Mouse (Mus musculus) lung, adult 2 months (tissue): ENCODE measurements around the gene Otud7a. TPM values are rescaled to one million over a fixed set of nuclear protein-coding genes. Genes with fewer than 3 reads are reported as not detected.
"Not testable (repeated sequence)": the region's sequence is repeated elsewhere in the genome, so short reads cannot be mapped to it uniquely, and the experiment has no call there.

Source experiments
- DNase-seq: peaks from one replicate; pipeline ENCODE4 v3.0.0; 2022
- H3K4me1 ChIP-seq: fragments of 200-500 bp; 2 replicates; pipeline ENCODE4 v1.6.1; 2011; ENCODE audit warnings: low read length; ENCODE audit not compliant: control insufficient read depth, insufficient read depth
- H3K4me3 ChIP-seq: fragments of 200-500 bp; replicated peaks from 2 replicates; pipeline ENCODE3; 2011; ENCODE audit warnings: low read depth, mild to moderate bottlenecking, control low read depth, low read length; ENCODE audit errors: extremely low read depth
- CTCF ChIP-seq: fragments of 200-500 bp; IDR thresholded peaks from 2 replicates; pipeline ENCODE4 v1.5.1; 2011; ENCODE audit warnings: mild to moderate bottlenecking, low read length, control low read depth; ENCODE audit not compliant: insufficient read depth
- POLR2A ChIP-seq: fragments of 200-500 bp; IDR thresholded peaks from 2 replicates; pipeline ENCODE4 v1.6.1; 2011; ENCODE audit warnings: low read depth, mild to moderate bottlenecking, control low read depth, low read length, borderline replicate concordance; ENCODE audit errors: extremely low read depth
- WGBS: fragments of 180-500 bp; shearing (Covaris S2); methylation state at CpG from one replicate; pipeline ENCODE4 v1.1.7; 2018; 5-methylcytosine and 5-hydroxymethylcytosine counted together
- polyA plus RNA-seq: library from polyadenylated mRNA; depleted of rRNA; stranded (reverse); fragments of >200 nt; gene quantifications from 2 replicates; pipeline ENCODE4 v1.2.3, GENCODE M21; 2012

Gene Otud7a
- polyA plus RNA-seq, 1 experiment: 0.12 TPM

DNA sequence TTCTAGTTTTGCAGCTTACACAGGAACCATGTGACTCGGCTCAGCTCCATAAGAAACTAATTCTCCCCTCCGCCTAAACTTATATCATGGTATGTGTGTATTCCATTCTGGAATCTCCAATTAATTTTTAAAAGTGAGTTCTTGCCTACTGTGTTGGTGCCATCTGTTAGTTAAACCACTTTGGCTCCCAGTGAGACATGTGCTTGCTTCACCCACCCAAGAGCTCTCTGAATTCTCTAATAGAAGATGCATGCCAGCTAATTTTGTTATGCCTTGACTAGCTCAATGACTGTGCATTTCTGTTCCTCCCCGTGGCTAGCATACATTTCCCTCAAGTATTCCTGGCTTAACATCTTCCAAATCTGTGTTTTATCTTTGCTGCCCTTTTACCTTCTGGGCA, 193.1 kb downstream of the Otud7a start:
- no peak for TF ChIP-seq POLR2A
- no peak for TF ChIP-seq CTCF
- 76% methylated on average over 3 of the region's 3 CpGs for WGBS
- Histone ChIP-seq H3K4me3 (no peak overlapping the region), H3K4me1 (no peaks in the 10 kb centered on the region)
- DNase-seq: no peak

DNA sequence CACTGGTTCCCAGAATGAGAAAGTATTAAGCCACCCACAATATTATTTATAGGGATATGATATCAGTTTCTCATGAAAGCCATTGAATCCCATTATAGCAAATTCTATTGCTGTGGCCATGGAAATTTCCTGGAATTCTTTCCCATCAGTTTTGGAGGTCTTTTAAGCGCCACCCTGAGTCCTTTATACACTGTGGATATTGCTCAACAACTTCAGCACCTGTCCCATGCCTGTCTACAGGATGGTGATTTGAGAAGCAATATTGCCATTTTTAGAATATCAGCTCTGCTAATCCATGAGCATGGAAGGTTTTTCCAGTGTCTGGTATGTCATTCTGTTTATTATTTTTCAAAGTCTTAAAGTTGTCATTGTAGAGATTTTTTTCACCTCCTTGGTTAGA, 199.5 kb downstream of the Otud7a start:
- DNase-seq: no peak
- Histone ChIP-seq H3K4me1 (no peaks in the 10 kb centered on the region), H3K4me3 (no peak overlapping the region)
- TF ChIP-seq POLR2A (no peak), CTCF (no peak)
- 72% methylated on average over 1 of the region's 1 CpGs for WGBS

DNA sequence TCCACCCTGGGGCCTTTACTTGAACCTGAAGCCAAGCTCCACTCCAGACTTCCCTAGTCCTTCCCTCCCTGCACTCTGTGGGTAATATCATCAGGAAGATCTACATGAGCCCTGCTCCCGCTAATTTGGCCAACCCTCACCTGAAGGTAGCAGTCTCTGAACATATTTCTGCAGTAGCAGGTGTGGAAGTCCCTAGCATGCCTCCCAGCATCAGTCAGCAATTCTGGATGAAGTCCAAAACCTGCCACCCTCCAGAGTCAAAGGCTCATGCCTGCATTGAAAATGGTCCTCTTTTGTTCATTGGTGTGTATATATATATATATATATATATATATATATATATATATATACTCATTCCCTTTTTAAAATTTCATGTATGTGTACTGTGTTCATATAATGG, 202.6 kb downstream of the Otud7a start:
- WGBS: 62% methylated on average over 1 of the region's 1 CpGs
- TF ChIP-seq POLR2A (no peak), CTCF (no peak)

DNA sequence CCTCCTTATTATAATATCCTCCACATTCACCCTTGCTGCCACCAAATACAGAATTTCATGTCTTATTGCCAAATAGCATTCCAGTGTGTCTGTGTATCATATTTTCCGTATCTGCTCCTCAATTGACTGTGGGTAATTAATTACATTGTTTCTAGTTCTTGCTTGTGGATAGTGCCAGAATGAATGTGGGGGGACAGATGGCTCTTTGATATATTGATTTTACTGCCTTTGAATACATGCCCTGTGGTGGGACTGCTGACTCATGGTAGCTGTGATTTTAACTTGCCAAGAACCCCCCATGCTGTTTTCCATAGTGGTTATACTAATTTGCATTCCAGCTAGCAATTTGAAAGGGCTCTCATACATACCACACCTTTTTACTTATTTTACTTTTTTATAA, 215.7 kb downstream of the Otud7a start:
- TF ChIP-seq CTCF (no peak), POLR2A (no peak)
- H3K4me1 ChIP-seq: no peaks in the 10 kb centered on the region
- no peak for DNase-seq
- 64% methylated on average over 1 of the region's 1 CpGs for WGBS
- no peak overlapping the region for H3K4me3 ChIP-seq

More for the DNA sequence above, 202.6 kb downstream of the Otud7a start:
- DNase-seq: no peak
- no peaks in the 10 kb centered on the region for H3K4me1 ChIP-seq
- no peak overlapping the region for H3K4me3 ChIP-seq

DNA sequence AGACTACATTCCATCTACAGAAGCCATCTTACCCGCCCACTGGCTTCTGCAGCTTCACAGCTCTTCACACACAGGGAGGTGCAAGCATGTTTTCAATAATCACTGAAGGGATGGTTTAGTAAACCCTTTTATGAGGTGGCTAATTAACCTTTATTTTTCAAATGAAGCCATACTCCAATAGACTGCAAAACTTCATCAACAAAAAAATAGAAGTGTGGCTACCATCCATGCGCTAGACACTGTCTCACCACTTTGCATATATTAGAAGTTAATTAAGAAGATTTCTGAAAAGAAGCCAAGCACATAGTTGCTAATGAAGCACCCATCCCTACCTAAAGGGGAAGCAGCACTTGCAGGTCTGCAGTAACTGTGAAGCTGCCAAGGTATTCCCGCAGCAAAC, 218.2 kb downstream of the Otud7a start:
- H3K4me3 ChIP-seq: no peak overlapping the region
- 83% methylated on average over 3 of the region's 3 CpGs for WGBS
- DNase-seq: no peak
- no peak for TF ChIP-seq POLR2A
- TF ChIP-seq CTCF: no peak
- H3K4me1 ChIP-seq: no peaks in the 10 kb centered on the region

DNA sequence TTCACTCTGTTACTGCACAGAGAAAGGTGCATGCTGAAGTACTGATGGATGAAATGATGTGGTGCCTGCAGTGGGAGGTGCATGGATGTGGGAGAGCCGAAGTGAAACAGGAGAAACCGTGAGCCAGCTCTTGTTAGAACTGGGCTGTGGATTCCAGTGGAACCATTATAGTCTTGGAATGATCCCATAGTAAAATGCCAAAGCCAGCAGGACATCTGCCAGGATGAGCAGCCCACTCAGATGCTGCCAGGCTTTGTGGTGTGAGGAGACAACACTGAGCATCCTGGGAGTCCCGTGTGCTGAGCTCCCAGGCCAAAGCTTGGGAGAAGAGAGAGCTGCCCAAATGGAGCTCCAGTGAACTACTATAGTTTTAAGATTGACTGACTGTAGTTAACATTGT, 220.9 kb downstream of the Otud7a start:
- H3K4me1 ChIP-seq: no peaks in the 10 kb centered on the region
- no peak for DNase-seq
- H3K4me3 ChIP-seq: no peak overlapping the region
- WGBS: 71% methylated on average over 3 of the region's 3 CpGs
- TF ChIP-seq POLR2A (no peak), CTCF (no peak)

DNA sequence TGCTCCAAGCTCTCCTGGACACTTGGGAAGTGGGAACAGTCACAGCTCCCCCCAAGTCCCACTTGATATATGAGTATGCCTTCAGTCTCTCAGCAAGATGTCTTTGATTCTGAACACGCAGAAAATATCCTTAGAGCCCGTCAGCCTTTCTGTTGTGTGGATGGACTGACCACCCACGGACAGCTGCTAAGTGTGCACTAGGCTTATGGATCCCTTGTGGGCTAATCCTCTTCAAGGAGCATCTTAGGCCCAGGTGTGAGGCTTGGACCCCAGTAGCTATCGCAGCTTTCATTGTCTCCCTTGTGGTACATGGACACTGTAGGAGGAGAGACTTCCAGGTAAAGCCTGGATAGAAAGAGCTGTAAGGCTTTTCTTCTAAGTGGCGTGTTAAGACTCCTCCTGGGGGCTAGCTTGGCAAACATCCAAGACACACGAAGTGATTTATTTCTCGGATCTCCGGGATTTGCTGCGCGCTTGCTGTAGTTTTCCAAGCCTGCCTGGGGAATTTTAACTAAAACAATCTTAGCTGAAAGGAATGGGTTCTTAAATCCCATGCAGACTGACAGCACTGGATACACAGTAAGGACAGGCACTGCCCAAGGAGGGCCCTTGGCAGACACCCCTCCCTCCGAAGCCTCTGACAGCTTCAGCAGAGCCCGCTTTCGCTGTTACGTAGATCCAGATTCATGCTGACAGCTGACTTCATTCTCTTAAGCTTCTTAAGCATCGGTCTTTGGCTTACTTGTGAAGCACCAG, 223.6 kb downstream of the Otud7a start:
- TF ChIP-seq POLR2A (no peak), CTCF (no peak)
- Histone ChIP-seq H3K4me1 (no peaks in the 10 kb centered on the region), H3K4me3 (no peak overlapping the region)
- DNase-seq: no peak
- 51% methylated on average over 15 of the region's 15 CpGs for WGBS

DNA sequence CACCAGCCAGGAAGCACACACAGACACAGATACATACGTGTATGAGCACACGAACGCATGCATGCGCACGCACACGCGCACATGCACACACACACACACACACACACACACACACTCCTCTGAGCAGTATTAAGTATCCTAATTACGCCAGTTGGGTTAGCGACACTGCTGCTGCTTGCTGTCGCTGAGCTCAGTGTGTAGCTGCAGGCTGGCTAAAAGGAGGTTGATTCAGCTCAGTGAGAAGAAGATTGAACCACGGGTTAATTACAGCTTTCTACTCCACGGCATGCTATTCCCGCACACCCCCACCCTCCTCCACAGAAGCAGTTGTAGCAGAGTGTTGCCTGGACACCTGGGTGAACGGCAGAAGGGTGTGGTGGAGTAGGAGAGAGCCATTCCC, 224.4 kb downstream of the Otud7a start:
- 79% methylated on average over 14 of the region's 14 CpGs for WGBS
- Histone ChIP-seq H3K4me1 (no peaks in the 10 kb centered on the region), H3K4me3 (no peak overlapping the region)
- no peak for TF ChIP-seq POLR2A
- TF ChIP-seq CTCF: no peak
- no peak for DNase-seq

DNA sequence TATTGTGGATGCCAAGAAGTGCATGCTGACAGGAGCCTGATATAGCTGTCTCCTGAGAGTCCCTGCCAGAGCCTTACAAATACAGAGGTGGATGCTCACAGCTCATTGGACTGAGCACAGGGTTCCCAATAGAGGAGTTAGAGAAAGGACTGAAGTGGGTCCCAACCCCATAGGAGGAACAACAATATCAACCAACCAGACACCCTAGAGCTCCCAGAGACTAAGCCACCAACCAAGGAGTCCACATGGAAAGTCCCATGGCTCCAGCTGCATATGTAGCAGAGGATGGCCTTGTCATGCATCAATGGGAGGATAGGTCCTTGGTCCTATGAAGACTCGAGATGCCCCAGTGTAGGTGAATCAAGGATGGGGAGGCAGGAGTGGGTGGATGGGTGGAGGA, 226.4 kb downstream of the Otud7a start:
- not testable (repeated sequence) for H3K4me3 ChIP-seq, DNase-seq, H3K4me1 ChIP-seq
- 75% methylated on average over 1 of the region's 1 CpGs for WGBS

DNA sequence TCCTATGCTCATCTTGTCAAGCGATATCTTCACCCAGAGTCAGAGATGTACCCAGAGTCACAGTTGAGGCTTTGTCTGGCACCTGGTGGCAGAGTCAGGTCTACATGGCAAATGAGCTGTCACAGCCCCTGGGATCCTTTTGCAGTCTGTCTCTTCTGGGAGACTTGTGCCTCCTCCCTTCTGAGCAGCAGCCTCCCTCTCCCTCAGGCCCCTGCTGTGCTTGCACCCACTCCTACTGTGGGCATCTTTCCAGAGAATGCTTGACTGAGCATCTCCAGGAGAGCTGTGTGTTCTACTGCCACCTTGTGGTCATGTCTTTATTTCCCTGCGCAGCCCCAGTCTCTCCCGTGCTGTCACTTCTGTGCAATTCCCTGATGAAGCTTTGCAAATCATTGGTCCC, 227.4 kb downstream of the Otud7a start:
- no peak overlapping the region for H3K4me3 ChIP-seq
- WGBS: 22% methylated on average over 3 of the region's 3 CpGs
- TF ChIP-seq POLR2A (no peak), CTCF (peak; percentile 70)
- DNase-seq: peak; percentile 14
- H3K4me1 ChIP-seq: no peaks in the 10 kb centered on the region

DNA sequence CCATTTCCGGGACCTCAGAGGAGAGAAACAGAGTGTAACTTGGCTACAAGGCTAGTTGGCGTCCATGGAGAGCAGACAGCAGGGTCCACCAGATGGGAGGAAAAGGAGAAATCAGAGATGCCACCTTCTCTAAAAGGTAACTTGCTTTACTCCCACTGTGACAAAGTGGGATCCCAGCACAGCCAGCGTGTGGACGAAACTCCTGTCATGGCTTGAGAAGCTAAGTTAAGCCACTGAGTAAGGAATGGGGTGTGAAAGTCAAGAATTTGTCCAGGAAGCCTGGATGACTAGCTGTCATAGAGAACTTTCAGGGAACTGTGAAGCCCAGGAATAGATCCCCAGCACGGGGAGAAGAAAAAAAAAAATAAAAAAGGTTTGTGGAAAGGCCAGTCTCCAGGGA, 232.1 kb downstream of the Otud7a start:
- WGBS: 74% methylated on average over 5 of the region's 5 CpGs
- no peak for TF ChIP-seq CTCF
- TF ChIP-seq POLR2A: no peak
- no peak overlapping the region for H3K4me3 ChIP-seq
- no peaks in the 10 kb centered on the region for H3K4me1 ChIP-seq
- no peak for DNase-seq
